In genomic region chr1:167269856-167270270, GRCm38 (mm10) we compare ENCODE assay signal across 8 mouse cellular contexts. TPM values are rescaled to one million over a fixed set of nuclear protein-coding genes. Genes with fewer than 3 reads are reported as not detected.
A peak's percentile ranks its signal among the peaks of the same experiment; 100 is the strongest.
DNase-seq lines count a peak whose midpoint lies in the region; ATAC-seq and TF ChIP-seq lines count a peak whose summit lies in the region.

No protein-coding gene starts in this region.

- H3K27ac ChIP-seq in ES-Bruce4 (ENCODE audit: insufficient read depth, low read length) = peak overlapping the region; percentile 15
- H3K27ac ChIP-seq in forebrain, embryonic 13.5 days = peak overlapping the region; percentile 52
- H3K27ac ChIP-seq in heart, embryonic 16.5 days (ENCODE audit: low read length) = peak overlapping the region; percentile 97
- H3K27ac ChIP-seq in liver, postnatal 0 days (ENCODE audit: low read depth) = peak overlapping the region; percentile 68

- no peaks in the 10 kb centered on the region for H3K36me3 ChIP-seq in ES-Bruce4 (ENCODE audit: control insufficient read depth, insufficient read depth, low read length, poor library complexity, severe bottlenecking)
- 0 out of 2 replicates have a peak, but pooled peaks cover 9% of the 10 kb centered on the region for H3K36me3 ChIP-seq in forebrain, embryonic 13.5 days (ENCODE audit: poor library complexity, severe bottlenecking)
- H3K36me3 ChIP-seq in heart, embryonic 16.5 days (ENCODE audit: control insufficient read depth, insufficient read depth) = no peaks in the 10 kb centered on the region
- H3K36me3 ChIP-seq in liver, postnatal 0 days (replicated peaks; ENCODE audit: insufficient read depth, low read length) = no peaks in the 10 kb centered on the region

- WGBS in forebrain, embryonic 13.5 days = 14% methylated on average over 6 of the region's 6 CpGs
- 9% methylated on average over 6 of the region's 6 CpGs for WGBS in heart, embryonic 16.5 days
- 31% methylated on average over 6 of the region's 6 CpGs for WGBS in liver, postnatal 0 days (ENCODE audit: insufficient replicate concordance)

- peak overlapping the region; percentile 58 for H3K4me2 ChIP-seq in forebrain, embryonic 13.5 days
- H3K4me2 ChIP-seq in heart, embryonic 16.5 days (ENCODE audit: low read depth, low read length) = peak overlapping the region; percentile 54
- peak overlapping the region; percentile 55 for H3K4me2 ChIP-seq in liver, postnatal 0 days (ENCODE audit: low read depth, low read length)

- H3K4me1 ChIP-seq in ES-Bruce4 (ENCODE audit: control insufficient read depth, insufficient read depth, low read length) = peaks cover 20% of the 10 kb centered on the region
- H3K4me1 ChIP-seq in forebrain, embryonic 13.5 days = peaks cover 49% of the 10 kb centered on the region
- peaks cover 61% of the 10 kb centered on the region for H3K4me1 ChIP-seq in heart, embryonic 16.5 days (ENCODE audit: control insufficient read depth, insufficient read depth, low read length)
- H3K4me1 ChIP-seq in liver, postnatal 0 days (ENCODE audit: insufficient read depth) = peaks cover 67% of the 10 kb centered on the region

- no peak for TF ChIP-seq EP300 in ES-Bruce4 (IDR thresholded peaks at IDR 0.05; ENCODE audit: insufficient read depth, low read depth, low read length)
- TF ChIP-seq EP300 in liver, postnatal 0 days (IDR thresholded peaks at IDR 0.05; ENCODE audit: low read depth) = no peak

- ATAC-seq in forebrain, embryonic 13.5 days = peak; percentile 48
- ATAC-seq in heart, embryonic 16.5 days (replicated peaks; ENCODE audit: extremely low read depth, insufficient read depth, low FRiP score) = peak; percentile 62
- no peak for ATAC-seq in liver, postnatal 0 days

- TF ChIP-seq CTCF in ES-Bruce4 (IDR thresholded peaks at IDR 0.05; ENCODE audit: low read depth, low read length) = no peak
- no peak for TF ChIP-seq CTCF in liver, postnatal 0 days (IDR thresholded peaks at IDR 0.05; ENCODE audit: low read depth)

- peak overlapping the region; percentile 17; the same call in 1 of the 2 replicates for H3K9ac ChIP-seq in ES-Bruce4 (ENCODE audit: low read depth, poor library complexity, severe bottlenecking)
- H3K9ac ChIP-seq in forebrain, embryonic 13.5 days = no peak overlapping the region; the same call in 1 of the 2 replicates
- H3K9ac ChIP-seq in heart, embryonic 16.5 days (ENCODE audit: low read length) = peak overlapping the region; percentile 39
- peak overlapping the region; percentile 57; the same call in 1 of the 2 replicates for H3K9ac ChIP-seq in liver, postnatal 0 days (replicated peaks)

- DNase-seq in adrenal gland, postnatal 36 days = peak; percentile 72 to 84
- DNase-seq in kidney, postnatal 25 days = peak; percentile 66 to 68
- DNase-seq in liver, postnatal 0 days = no peak
- peak; percentile 61 for DNase-seq in ovary, postnatal 36 days (ENCODE audit: low spot score)
- DNase-seq in spleen, adult 18-20 months = no peak

- H3K9me3 ChIP-seq in ES-Bruce4 (replicated peaks; ENCODE audit: control insufficient read depth, insufficient read depth, low read length, poor library complexity, severe bottlenecking) = no peaks in the 10 kb centered on the region
- H3K9me3 ChIP-seq in forebrain, embryonic 13.5 days (replicated peaks) = no peaks in the 10 kb centered on the region
- no peaks in the 10 kb centered on the region for H3K9me3 ChIP-seq in heart, embryonic 16.5 days (replicated peaks; ENCODE audit: control insufficient read depth, low read length)
- H3K9me3 ChIP-seq in liver, postnatal 0 days (ENCODE audit: low read length) = no peaks in the 10 kb centered on the region

- H3K27me3 ChIP-seq in ES-Bruce4 (ENCODE audit: control insufficient read depth, insufficient read depth, low read length, poor library complexity, severe bottlenecking) = no peaks in the 10 kb centered on the region
- H3K27me3 ChIP-seq in forebrain, embryonic 13.5 days = no peaks in the 10 kb centered on the region
- H3K27me3 ChIP-seq in heart, embryonic 16.5 days (ENCODE audit: control insufficient read depth, insufficient read depth, low read length) = no peaks in the 10 kb centered on the region
- H3K27me3 ChIP-seq in liver, postnatal 0 days (ENCODE audit: insufficient read depth, low read length) = no peaks in the 10 kb centered on the region

- TF ChIP-seq POLR2A in ES-Bruce4 (IDR thresholded peaks at IDR 0.05; ENCODE audit: insufficient read depth, low read length) = no peak

- H3K4me3 ChIP-seq in ES-Bruce4 (ENCODE audit: low read depth, low read length) = peak overlapping the region; percentile 4; the same call in 1 of the 2 replicates
- no peak overlapping the region for H3K4me3 ChIP-seq in forebrain, embryonic 13.5 days
- peak overlapping the region; percentile 37 for H3K4me3 ChIP-seq in heart, embryonic 16.5 days (ENCODE audit: low read length)
- H3K4me3 ChIP-seq in liver, postnatal 0 days (ENCODE audit: low read depth, low read length) = no peak overlapping the region

RNA-seq across cellular contexts. Expression of gene Uck2, which starts 15.3 kb away (rescaled TPM):
- polyA plus RNA-seq in ES-Bruce4 (2011; ENCODE audit: insufficient read depth, insufficient read length, low read depth, missing spikeins) = 255 and 287 TPM in 2 replicates
- total RNA-seq in adrenal gland, postnatal 36 days (2021) = 10 to 100 TPM; 60.6 to 65.0 TPM
- polyA plus RNA-seq in forebrain, embryonic 13.5 days (2015; fragmentation: Nextera tagmentation; extraction: Ambion mirVana) = 72.7 and 73.6 TPM in 2 replicates
- polyA plus RNA-seq in heart, embryonic 16.5 days (2015; fragmentation: Nextera tagmentation; extraction: Ambion mirVana) = 51.4 and 68.8 TPM in 2 replicates
- polyA plus RNA-seq in liver, postnatal 0 days (2015; fragmentation: Nextera tagmentation; extraction: Ambion mirVana) = 18.6 and 20.9 TPM in 2 replicates

RNA-seq across cellular contexts. Expression of gene Tmco1, which starts 38.3 kb away (rescaled TPM):
- polyA plus RNA-seq in ES-Bruce4 (2011; ENCODE audit: insufficient read depth, insufficient read length, low read depth, missing spikeins) = 43.7 and 46.1 TPM in 2 replicates
- total RNA-seq in adrenal gland, postnatal 36 days (2021) = 100 to 1,000 TPM; 148 to 170 TPM
- 73.7 and 74.1 TPM in 2 replicates for polyA plus RNA-seq in forebrain, embryonic 13.5 days (2015; fragmentation: Nextera tagmentation; extraction: Ambion mirVana)
- polyA plus RNA-seq in heart, embryonic 16.5 days (2015; fragmentation: Nextera tagmentation; extraction: Ambion mirVana) = 85.3 and 99.1 TPM in 2 replicates
- 54.6 and 57.6 TPM in 2 replicates for polyA plus RNA-seq in liver, postnatal 0 days (2015; fragmentation: Nextera tagmentation; extraction: Ambion mirVana)

Comparison
In these comparisons a context has a peak if more than half of its experiments do, and no peak if none do; other contexts are left out.
1. H3K27ac ChIP-seq: peak in every context shown above with its lines; median percentile 97 in heart, embryonic 16.5 days; 68 in liver, postnatal 0 days; 52 in forebrain, embryonic 13.5 days; 15 in ES-Bruce4.
2. H3K4me3 ChIP-seq: peak in ES-Bruce4 (single experiment) and heart, embryonic 16.5 days (single experiment); none in forebrain, embryonic 13.5 days (single experiment) and liver, postnatal 0 days (single experiment).
3. DNase-seq: peak in adrenal gland, postnatal 36 days (2 of 2), kidney, postnatal 25 days (2 of 2) and ovary, postnatal 36 days (single experiment); none in liver, postnatal 0 days (single experiment) and spleen, adult 18-20 months (0 of 2).
4. Peak in every context shown above with its lines, with median percentiles within 50 percentile points of each other: H3K4me2 ChIP-seq.